Mouse (Mus musculus) neural tube, embryonic 12.5 days (tissue): ENCODE measurements around the gene Srgap1. TPM values are rescaled to one million over a fixed set of nuclear protein-coding genes. Genes with fewer than 3 reads are reported as not detected.

Experiments
- ATAC-seq: fragments of 200-750 bp; cut with Nextera tagmentation; 2 replicates; pipeline ENCODE4 v1.8.0; 2017; ENCODE audit warnings: low read depth, mild to moderate bottlenecking, moderate TSS enrichment, moderate library complexity; ENCODE audit not compliant: low FRiP score
- H3K27ac ChIP-seq: fragments of 300-500 bp; sonication (generic); 2 replicates; pipeline ENCODE4 v1.5.1; 2016
- H3K27me3 ChIP-seq: fragments of 300-500 bp; sonication (generic); replicated peaks from 2 replicates; pipeline ENCODE4 v1.6.1; 2016; ENCODE audit warnings: mild to moderate bottlenecking
- H3K36me3 ChIP-seq: fragments of 300-500 bp; sonication (generic); 2 replicates; pipeline ENCODE4 v1.6.1; 2016; ENCODE audit warnings: mild to moderate bottlenecking
- H3K4me1 ChIP-seq: fragments of 300-500 bp; sonication (generic); 2 replicates; pipeline ENCODE4 v1.6.1; 2016
- H3K4me2 ChIP-seq: fragments of 300-500 bp; sonication (generic); replicated peaks from 2 replicates; pipeline ENCODE4 v1.6.1; 2016; ENCODE audit warnings: mild to moderate bottlenecking
- H3K4me3 ChIP-seq: fragments of 300-500 bp; sonication (generic); 2 replicates; pipeline ENCODE4 v1.5.1; 2016
- H3K9ac ChIP-seq: fragments of 300-500 bp; sonication (generic); 2 replicates; pipeline ENCODE4 v1.6.1; 2016; ENCODE audit warnings: mild to moderate bottlenecking
- H3K9me3 ChIP-seq: fragments of 300-500 bp; sonication (generic); 2 replicates; pipeline ENCODE4 v1.6.1; 2016; ENCODE audit warnings: mild to moderate bottlenecking
- WGBS: fragments of 180-500 bp; shearing (Covaris S2); methylation state at CpG from one replicate; pipeline ENCODE4 v1.1.7; 2016; 5-methylcytosine and 5-hydroxymethylcytosine counted together
- polyA plus RNA-seq: library from polyadenylated mRNA; unstranded; fragments of >200 nt; fragmentation: Nextera tagmentation; extraction: Ambion mirVana; gene quantifications from 2 replicates; pipeline ENCODE4 v1.2.1, GENCODE M21; 2016

Gene Srgap1
- polyA plus RNA-seq, 1 experiment from 2014 or later = 27.5 TPM

DNA sequence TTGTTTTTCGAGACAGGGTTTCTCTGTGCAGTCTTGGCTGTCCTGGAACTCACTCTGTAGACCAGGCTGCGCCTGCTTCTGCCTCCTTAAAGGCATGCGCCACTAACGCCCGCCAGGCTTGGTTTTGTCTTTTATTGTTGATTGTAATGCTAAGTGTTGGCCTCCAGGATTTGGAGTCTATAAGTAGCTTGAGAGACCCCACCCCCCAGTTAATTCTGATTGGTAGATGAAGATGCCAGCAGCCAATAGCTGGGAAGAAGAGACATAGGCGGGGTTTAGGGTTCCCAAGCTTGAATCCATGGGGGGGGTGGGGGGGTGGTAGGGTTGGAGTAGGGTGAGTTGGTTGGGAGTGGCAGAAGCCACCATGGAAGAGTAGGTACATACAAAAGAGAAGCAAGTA, 147.4 kb downstream of the Srgap1 start:
- Histone ChIP-seq H3K36me3 (no peaks in the 10 kb centered on the region), H3K9ac (no peak overlapping the region), H3K4me1 (no peaks in the 10 kb centered on the region), H3K4me3 (no peak overlapping the region), H3K27ac (no peak overlapping the region), H3K9me3 (no peaks in the 10 kb centered on the region), H3K27me3 (no peaks in the 10 kb centered on the region), H3K4me2 (no peak overlapping the region)
- WGBS = 74% methylated on average over 6 of the region's 6 CpGs
- no peak for ATAC-seq

DNA sequence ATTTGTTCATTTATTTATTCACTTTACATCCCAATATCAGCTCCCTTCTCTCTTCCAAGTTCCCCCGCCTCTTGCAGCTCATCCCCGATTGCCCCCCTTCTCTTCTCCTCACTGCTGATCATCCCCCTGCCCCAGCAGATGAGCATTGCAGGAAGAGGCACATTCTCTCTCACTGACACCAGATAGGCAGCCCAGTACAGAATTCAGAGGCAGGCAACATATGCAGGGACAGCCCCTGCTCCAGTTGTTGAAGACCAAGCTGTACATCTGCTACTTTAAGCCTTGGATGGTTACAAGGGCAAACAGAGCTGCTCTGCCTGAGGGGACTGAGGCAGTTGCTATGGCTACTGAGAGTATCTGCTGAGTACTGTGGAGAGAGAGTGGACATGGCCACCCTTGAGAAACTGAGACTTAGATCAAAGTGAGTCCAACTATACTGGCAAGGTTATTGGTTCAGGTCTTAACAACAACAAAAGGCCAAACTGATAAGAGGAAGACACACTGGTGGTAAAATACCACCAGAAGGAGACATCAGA, 149.2 kb downstream of the Srgap1 start:
- no peaks in the 10 kb centered on the region for H3K36me3 ChIP-seq
- no peaks in the 10 kb centered on the region for H3K27me3 ChIP-seq
- ATAC-seq = no peak
- no peak overlapping the region for H3K4me2 ChIP-seq
- H3K27ac ChIP-seq = no peak overlapping the region
- 91% methylated on average over 2 of the region's 2 CpGs for WGBS
- no peaks in the 10 kb centered on the region for H3K4me1 ChIP-seq
- no peak overlapping the region for H3K4me3 ChIP-seq
- H3K9ac ChIP-seq = no peak overlapping the region
- no peaks in the 10 kb centered on the region for H3K9me3 ChIP-seq

DNA sequence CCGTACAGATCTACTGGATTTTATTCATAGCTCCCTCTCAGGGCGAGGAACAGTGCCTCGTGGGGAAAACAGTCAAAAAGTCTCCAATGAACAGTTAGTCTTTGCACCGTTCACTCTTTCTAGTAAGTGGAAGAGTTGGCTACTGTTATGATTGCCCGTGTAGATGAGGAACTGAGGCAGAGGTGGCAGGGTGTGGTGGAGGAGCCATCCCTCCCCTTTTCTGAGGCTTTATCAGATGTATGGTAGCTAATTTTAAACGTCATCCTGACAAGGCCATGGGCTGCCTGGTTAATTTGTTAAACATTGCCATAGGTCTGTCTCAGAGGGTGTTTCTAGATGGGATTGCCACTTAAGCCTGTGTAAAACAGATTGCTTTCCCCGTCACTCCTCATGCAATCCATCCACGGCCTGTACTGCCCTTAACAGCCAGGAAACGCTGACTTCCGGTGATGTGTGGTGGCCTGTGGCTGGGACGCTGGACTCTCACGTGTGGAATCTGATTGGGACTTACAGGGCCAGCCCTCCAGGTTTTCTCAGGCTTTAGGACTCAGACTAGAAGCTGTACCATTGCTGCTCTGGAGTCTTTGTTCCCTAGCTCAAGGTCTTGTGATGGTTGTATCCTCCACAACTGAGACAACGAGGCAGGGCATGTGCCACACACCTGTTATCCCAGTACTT, 155.6 kb downstream of the Srgap1 start:
- WGBS = 84% methylated on average over 13 of the region's 13 CpGs
- no peaks in the 10 kb centered on the region for H3K36me3 ChIP-seq
- no peak overlapping the region for H3K27ac ChIP-seq
- no peak overlapping the region for H3K9ac ChIP-seq
- H3K4me1 ChIP-seq = peaks cover 5% of the 10 kb centered on the region; the same call in 1 of the 2 replicates
- H3K4me3 ChIP-seq = no peak overlapping the region
- ATAC-seq = no peak
- H3K9me3 ChIP-seq = no peaks in the 10 kb centered on the region
- no peaks in the 10 kb centered on the region for H3K27me3 ChIP-seq
- H3K4me2 ChIP-seq = no peak overlapping the region

DNA sequence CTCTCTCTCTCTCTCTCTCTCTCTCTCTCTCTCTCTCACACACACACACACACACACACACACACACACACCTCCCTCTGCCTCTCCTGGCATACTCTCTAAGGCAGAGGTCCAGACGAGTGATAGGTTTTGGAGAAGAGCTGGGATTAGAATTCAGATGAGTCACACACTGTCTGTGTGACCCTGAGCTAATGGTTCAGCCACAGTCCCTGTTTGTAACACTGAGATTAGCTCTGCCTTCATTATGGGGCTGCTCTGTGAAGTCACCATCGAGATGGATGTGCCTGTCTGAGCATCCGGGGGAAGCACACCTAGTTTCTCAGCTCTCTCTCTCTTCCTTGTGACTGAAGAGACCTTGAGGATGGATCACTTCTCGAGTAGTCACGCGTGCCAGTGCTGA, 157.1 kb downstream of the Srgap1 start:
- no peaks in the 10 kb centered on the region for H3K9me3 ChIP-seq
- H3K4me2 ChIP-seq = no peak overlapping the region
- WGBS = 73% methylated on average over 6 of the region's 6 CpGs
- no peaks in the 10 kb centered on the region for H3K36me3 ChIP-seq
- no peak overlapping the region for H3K9ac ChIP-seq
- no peaks in the 10 kb centered on the region for H3K27me3 ChIP-seq
- H3K27ac ChIP-seq = no peak overlapping the region
- ATAC-seq = no peak
- no peak overlapping the region for H3K4me3 ChIP-seq
- peaks cover 20% of the 10 kb centered on the region for H3K4me1 ChIP-seq

DNA sequence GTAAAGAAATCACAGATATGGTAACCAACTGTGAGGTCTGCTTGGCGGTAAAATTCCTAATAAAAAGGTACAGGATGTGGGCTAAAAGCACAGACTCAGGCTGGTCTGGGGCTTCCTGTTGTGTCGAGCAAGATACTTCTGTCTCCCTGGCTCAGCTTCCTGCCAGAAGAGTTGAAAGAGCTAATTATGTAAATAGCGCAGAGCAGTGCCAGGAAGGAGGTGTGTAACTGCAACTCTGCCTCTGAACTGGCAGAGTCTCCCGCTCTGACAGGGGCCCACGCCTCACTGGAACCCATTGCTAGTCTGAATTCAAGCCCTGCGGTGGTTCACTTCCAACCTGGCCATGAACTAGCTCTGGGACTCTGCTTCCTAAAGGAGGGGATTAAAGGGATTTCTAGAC, 160.3 kb downstream of the Srgap1 start:
- no peak for ATAC-seq
- H3K4me1 ChIP-seq = peaks cover 30% of the 10 kb centered on the region
- no peak overlapping the region for H3K4me3 ChIP-seq
- H3K9me3 ChIP-seq = no peaks in the 10 kb centered on the region
- WGBS = 29% methylated on average over 6 of the region's 6 CpGs
- H3K27ac ChIP-seq = no peak overlapping the region
- no peak overlapping the region for H3K9ac ChIP-seq
- H3K4me2 ChIP-seq = no peak overlapping the region
- H3K36me3 ChIP-seq = no peaks in the 10 kb centered on the region
- no peaks in the 10 kb centered on the region for H3K27me3 ChIP-seq

DNA sequence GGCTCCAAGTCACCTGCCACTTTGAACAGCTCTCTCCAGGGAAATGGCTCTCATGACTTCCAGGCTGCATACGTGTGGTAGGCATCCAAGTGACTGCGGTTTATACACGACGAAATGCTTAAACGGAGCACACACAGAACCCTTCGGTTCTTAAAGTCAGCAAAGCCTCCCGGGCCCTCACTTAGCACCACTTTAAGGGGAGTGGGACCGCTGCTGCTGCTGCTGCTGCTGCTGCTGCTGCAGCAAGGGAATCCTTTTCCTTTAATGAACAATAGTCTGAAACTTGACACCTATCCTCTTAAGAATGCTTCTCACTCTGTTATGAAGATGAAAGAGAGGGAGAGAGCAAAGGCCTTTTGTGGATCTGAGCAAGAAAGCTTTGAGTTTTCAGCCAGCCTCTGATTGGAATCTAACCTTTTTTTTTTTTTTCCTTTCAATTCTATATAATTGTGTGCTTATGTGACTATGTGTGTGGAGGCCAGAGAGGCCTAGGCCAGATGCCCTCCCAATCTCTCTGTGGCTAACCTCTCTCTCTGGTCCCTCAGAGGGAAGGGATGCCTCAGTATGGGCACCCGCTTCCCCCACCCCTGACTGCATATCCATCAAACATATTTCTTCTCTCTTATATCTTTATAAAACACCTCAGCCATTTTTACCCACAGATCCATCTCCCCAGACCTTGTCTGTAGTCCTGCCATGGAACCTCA, 161.4 kb downstream of the Srgap1 start:
- no peak overlapping the region for H3K4me2 ChIP-seq
- no peak for ATAC-seq
- H3K9me3 ChIP-seq = no peaks in the 10 kb centered on the region
- 11% methylated on average over 9 of the region's 9 CpGs for WGBS
- no peak overlapping the region for H3K4me3 ChIP-seq
- no peak overlapping the region for H3K27ac ChIP-seq
- H3K27me3 ChIP-seq = no peaks in the 10 kb centered on the region
- no peak overlapping the region for H3K9ac ChIP-seq
- peaks cover 30% of the 10 kb centered on the region for H3K4me1 ChIP-seq
- no peaks in the 10 kb centered on the region for H3K36me3 ChIP-seq

DNA sequence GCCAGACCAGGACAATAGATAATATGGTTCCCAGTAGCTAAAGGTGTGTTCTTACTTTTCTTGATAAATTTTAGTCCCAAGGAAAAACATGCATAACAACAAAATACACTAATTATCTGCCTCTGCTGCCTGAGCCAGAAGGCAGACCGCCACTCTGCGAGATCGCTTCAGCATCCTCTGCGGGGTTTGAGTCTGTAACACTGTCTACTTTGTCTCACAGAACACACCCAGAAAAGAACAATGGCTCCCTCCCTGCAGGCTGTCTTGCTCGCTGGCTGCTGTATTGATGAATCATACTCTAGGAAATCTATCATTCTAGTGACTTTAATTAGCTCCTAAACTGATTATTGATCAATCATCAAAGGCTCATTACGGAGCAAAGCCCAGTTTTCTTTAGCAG, 164.7 kb downstream of the Srgap1 start:
- H3K9ac ChIP-seq = no peak overlapping the region
- WGBS = 20% methylated on average over 6 of the region's 6 CpGs
- no peaks in the 10 kb centered on the region for H3K27me3 ChIP-seq
- H3K4me3 ChIP-seq = no peak overlapping the region
- H3K27ac ChIP-seq = no peak overlapping the region
- no peaks in the 10 kb centered on the region for H3K36me3 ChIP-seq
- 0 out of 2 replicates have a peak, but pooled peaks have one; percentile 49 for ATAC-seq
- H3K4me2 ChIP-seq = no peak overlapping the region; the same call in 1 of the 2 replicates
- H3K4me1 ChIP-seq = peaks cover 32% of the 10 kb centered on the region
- H3K9me3 ChIP-seq = no peaks in the 10 kb centered on the region

DNA sequence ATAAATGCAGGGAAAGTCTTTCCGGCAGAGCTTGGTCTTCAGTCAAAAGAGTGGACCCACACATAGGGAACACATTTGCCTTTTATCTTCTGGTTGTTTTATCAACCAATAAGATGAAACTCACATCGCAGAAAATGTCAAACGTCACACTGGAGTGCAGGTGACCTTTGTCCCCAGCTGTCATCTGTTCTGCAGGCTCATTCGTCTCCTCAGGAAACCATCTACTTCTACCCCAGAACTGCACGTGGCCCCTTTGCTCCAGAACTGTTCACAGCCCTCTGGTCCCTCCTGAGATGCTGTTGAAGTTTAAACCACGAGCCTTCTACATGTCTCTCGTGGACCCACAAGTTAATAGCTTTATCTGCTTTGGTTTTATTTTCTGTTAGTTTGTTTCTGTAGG, 168.3 kb downstream of the Srgap1 start:
- ATAC-seq = no peak
- WGBS = 47% methylated on average over 7 of the region's 7 CpGs
- Histone ChIP-seq H3K27me3 (no peaks in the 10 kb centered on the region), H3K27ac (no peak overlapping the region), H3K36me3 (no peaks in the 10 kb centered on the region), H3K4me1 (peaks cover 11% of the 10 kb centered on the region; the same call in 1 of the 2 replicates), H3K9me3 (no peaks in the 10 kb centered on the region), H3K4me2 (no peak overlapping the region), H3K4me3 (no peak overlapping the region), H3K9ac (no peak overlapping the region)

DNA sequence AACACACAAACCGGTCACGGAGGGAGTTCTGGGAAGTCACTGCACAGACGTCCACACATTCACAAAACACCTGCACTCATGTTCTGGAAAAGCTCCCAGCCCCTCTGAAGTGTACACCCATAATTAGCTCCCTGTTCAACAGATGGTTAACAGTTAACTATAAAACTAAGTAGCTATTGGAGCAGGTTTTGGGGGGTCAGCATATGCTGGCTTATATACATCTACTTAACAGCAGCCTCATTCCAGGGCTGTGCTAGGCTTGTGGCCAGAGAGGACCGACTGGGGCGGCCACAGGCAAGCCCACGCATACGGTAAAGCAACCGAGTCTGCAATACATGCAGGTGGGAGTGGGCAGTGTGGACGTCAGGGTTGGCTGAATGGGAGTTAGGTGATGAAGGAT, 169.2 kb downstream of the Srgap1 start:
- H3K27ac ChIP-seq = no peak overlapping the region
- H3K9ac ChIP-seq = no peak overlapping the region
- no peak overlapping the region for H3K4me3 ChIP-seq
- H3K9me3 ChIP-seq = no peaks in the 10 kb centered on the region
- no peak for ATAC-seq
- H3K4me2 ChIP-seq = no peak overlapping the region
- H3K4me1 ChIP-seq = peaks cover 17% of the 10 kb centered on the region; the same call in 1 of the 2 replicates
- no peaks in the 10 kb centered on the region for H3K36me3 ChIP-seq
- 83% methylated on average over 9 of the region's 9 CpGs for WGBS
- H3K27me3 ChIP-seq = no peaks in the 10 kb centered on the region

DNA sequence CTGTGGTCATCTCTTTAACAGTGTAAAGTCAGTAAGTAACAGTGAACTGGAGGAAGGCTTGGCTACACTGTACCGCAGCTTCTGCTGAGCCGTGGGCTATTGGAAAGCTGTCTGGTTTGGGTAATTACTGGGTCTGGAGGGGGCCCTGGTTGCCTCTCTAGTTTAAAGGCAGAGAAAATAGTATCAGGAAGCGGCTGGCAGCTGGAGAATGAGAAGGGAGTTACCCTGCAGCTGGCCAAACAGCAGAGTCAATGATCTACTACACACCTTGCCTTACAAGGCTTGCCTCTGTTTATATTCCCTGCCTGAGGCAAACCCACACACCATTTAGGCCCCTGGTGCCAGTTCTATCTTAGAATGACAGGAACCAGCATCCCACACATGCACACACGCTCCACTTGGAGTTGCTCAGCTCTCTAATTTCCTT, 174.0 kb downstream of the Srgap1 start:
- WGBS = 45% methylated on average over 4 of the region's 4 CpGs
- Histone ChIP-seq H3K4me3 (no peak overlapping the region), H3K4me2 (no peak overlapping the region), H3K27ac (no peak overlapping the region), H3K4me1 (peaks cover 9% of the 10 kb centered on the region; the same call in 1 of the 2 replicates), H3K36me3 (peaks cover 18% of the 10 kb centered on the region), H3K9me3 (no peaks in the 10 kb centered on the region), H3K9ac (no peak overlapping the region), H3K27me3 (no peaks in the 10 kb centered on the region)
- no peak for ATAC-seq

DNA sequence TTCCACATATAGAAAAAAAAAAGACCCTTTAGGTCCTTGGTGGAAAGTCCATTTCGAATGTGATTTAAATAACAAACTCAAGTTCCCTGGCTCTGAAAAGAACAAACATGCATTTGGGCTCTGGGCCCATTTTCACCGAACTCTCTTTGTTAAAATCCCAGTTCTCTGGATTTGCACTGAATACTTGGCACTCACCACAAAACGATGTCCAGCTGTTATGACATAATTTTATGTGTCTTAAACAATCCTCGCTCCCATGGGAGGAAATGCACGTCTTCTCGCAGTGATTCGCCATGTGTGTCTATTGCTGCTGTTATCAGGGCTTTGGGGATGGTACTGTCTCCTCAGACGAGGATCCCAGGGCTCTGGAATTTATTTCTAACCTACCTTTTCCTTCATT, 177.2 kb downstream of the Srgap1 start:
- WGBS = 76% methylated on average over 8 of the region's 8 CpGs
- Histone ChIP-seq H3K4me2 (no peak overlapping the region), H3K27me3 (no peaks in the 10 kb centered on the region), H3K36me3 (peaks cover 19% of the 10 kb centered on the region), H3K9me3 (no peaks in the 10 kb centered on the region), H3K9ac (no peak overlapping the region), H3K4me3 (no peak overlapping the region), H3K4me1 (peaks cover 15% of the 10 kb centered on the region; the same call in 1 of the 2 replicates), H3K27ac (no peak overlapping the region)
- ATAC-seq = no peak

DNA sequence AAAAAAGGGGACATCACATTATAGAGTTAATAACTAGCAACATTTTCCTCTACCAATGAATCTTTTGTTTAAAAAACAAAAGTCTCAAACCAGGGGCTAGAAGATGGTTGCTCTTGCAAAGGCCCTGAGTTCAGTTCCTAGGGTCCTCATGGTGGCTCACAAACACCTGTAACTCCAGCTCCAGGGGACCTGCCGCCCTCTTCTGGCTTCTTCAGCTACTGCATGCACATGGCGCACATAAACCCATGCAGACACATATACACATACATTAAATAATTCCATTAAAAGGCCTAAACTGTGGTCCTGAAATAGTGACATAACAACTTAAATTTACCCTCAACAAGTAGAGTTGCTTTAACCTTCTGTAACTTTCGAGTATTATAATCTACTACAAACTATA, 178.9 kb downstream of the Srgap1 start:
- H3K4me1 ChIP-seq = 0 out of 2 replicates have a peak, but pooled peaks cover 10% of the 10 kb centered on the region
- no peaks in the 10 kb centered on the region for H3K27me3 ChIP-seq

More for the DNA sequence above, 178.9 kb downstream of the Srgap1 start:
- no peak for ATAC-seq
- Histone ChIP-seq H3K9me3 (no peaks in the 10 kb centered on the region), H3K4me2 (no peak overlapping the region), H3K9ac (no peak overlapping the region), H3K4me3 (no peak overlapping the region), H3K36me3 (peaks cover 19% of the 10 kb centered on the region), H3K27ac (no peak overlapping the region)
- 98% methylated on average over 3 of the region's 3 CpGs for WGBS
